Mouse (Mus musculus) left cerebral cortex, postnatal 14 days (tissue): ENCODE measurements around the gene Tns3. TPM values are rescaled to one million over a fixed set of nuclear protein-coding genes. Genes with fewer than 3 reads are reported as not detected.
"Not testable (repeated sequence)": the region's sequence is repeated elsewhere in the genome, so short reads cannot be mapped to it uniquely, and the experiment has no call there.

Experiments used
- DNase-seq, 2 experiments: peaks; one replicate each; pipeline ENCODE4 v3.0.0; 2021 to 2022; ENCODE audit warnings: low spot score in 2 of 2, mixed read lengths in 1 of 2
- intact Hi-C: fragments of 180-260 bp; cut with DNase I; formaldehyde crosslinking; loops from one replicate; pipeline ENCODE4 v1.15.1; 2025
- total RNA-seq, 2 experiments: library from RNA; stranded (reverse); gene quantifications; 2 replicates each; pipeline ENCODE4 v1.2.3; 2021

The Tns3 gene
- total RNA-seq, 2 experiments from 2014 or later: 37.5 to 40.8 TPM

DNA sequence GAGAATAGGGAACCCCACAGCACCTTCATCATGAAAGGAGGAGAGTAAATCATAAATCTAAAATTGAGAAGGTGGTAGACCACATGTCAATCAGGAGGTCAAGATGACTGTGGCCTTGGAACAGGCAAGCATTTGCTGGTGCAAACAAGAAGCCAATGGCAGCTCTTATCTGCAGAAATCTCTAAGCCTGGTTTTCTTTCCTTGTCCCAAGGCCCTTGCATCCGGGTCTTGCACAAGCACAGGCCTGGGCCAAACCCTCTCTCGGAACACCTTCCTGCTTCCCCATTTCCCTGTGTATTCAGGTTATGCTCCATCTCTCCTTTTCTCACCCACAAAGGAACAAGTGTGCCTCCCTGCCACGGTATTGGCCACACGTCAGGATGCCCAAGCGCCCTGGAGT is 35.0 kb downstream of the Tns3 start:
- DNase-seq: no peak
- intact Hi-C loops: no loop called here

DNA sequence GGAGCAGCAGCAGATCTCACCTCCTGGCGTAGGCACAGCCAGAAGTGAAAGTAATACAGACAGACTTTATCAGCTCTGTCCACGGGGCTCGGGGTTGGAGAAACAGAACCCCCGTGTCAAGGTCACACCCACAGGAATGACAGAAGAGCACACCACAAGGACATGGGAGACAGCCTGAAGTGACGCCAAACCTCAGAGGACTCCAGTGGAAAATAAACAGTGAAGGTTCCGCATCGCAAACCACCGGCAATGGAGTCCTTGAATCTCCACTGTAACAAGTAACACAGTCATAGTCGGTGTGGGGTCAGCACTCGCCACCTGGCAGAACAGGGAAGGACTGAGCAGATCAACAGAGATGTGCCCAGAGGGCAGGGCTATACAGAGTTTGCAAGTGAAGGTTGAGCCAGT is 35.5 kb downstream of the Tns3 start:
- DNase-seq: no peak
- intact Hi-C loops: no loop called here

DNA sequence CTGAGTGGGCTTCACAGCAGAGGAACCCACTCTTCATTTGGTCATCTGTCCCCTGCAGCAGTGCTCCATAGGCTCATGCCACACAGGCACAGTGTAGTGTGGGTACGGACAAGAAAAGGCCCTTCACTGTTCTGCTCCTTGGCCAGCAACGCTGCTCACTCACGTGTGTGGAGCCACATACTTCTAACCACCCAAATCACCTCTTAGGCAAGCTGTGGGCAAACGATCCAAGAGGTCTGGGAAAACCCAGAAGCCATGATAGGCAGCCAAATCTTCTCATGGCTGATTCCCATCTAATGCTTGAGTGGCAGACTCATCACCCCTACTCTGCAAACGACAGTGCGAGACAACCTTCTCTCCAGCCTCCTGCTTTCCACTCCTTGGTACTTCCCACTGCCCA is 37.2 kb downstream of the Tns3 start:
- no peak for DNase-seq
- intact Hi-C loops: no loop called here

DNA sequence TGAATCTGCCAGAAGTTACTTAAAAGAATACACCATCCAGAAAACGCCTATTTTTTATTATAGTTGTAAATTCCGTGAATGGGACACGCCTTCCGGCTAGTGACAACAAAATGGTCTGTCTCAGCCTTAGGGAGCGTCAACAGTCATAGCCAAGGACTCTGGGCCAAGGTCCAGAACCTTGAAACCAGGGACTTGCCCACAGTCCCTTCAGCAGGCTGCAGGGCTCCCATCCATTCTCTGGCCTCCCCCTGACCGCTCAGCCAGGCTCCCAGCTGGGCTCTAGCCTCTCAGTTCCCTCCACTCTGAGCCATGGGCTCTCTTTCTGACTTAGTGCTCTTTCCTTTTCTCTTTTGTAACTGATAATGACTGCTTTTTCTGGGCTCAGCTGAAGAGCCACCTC is 37.6 kb downstream of the Tns3 start:
- no peak for DNase-seq
- intact Hi-C loops: no loop called here

DNA sequence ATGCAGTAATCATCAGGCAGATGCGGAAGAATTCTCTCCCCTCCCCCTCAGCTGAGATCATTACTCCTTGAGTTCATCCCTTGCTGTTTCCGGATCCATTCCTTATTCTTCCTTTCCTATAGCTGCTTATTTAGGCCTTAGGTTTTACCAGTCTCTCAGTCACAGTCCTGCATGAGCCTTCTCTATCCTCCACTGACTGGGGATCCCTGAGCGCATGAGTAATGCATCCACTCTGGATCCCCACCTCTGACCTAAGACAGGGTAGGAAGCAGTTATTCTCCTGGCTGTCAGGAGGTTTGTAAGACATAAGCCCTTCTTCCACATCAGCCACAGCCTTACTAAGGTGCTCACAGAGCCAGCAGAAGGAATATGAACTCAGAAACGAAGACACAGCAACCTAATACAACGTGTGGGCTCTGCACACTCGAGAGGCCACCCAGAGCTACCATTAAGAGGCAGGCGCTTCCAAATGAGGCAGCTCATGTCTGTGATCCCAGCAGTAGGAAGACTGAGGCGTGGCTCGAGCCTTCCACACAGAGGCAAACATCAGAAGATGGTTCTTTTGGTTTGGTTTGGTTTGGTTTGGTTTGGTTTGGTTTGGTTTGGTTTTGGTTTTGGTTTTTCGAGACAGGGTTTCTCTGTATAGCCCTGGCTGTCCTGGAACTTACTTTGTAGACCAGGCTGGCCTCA is 38.3 kb downstream of the Tns3 start:
- intact Hi-C loops: no loop called here
- no peak for DNase-seq

DNA sequence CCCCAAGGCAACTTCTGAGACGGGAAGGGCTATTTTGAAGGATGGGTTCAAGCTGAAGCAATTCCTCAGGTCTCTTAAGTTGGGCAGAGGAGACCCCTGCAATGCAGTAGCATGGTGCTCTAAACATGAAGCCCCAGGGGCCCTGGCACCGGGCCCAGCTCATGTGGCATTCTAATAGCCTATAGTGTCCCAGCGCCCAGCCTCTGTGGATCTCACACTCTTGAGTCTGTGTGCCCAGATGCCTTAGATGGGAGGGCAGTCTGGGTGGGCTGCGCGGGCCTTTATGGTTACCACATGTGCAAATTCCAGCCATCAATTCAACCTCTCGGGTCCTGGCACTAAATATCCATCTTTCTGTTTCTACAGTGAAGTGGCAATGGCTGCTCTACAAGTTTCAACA is 38.9 kb downstream of the Tns3 start:
- DNase-seq: no peak
- intact Hi-C loops: no loop called here

DNA sequence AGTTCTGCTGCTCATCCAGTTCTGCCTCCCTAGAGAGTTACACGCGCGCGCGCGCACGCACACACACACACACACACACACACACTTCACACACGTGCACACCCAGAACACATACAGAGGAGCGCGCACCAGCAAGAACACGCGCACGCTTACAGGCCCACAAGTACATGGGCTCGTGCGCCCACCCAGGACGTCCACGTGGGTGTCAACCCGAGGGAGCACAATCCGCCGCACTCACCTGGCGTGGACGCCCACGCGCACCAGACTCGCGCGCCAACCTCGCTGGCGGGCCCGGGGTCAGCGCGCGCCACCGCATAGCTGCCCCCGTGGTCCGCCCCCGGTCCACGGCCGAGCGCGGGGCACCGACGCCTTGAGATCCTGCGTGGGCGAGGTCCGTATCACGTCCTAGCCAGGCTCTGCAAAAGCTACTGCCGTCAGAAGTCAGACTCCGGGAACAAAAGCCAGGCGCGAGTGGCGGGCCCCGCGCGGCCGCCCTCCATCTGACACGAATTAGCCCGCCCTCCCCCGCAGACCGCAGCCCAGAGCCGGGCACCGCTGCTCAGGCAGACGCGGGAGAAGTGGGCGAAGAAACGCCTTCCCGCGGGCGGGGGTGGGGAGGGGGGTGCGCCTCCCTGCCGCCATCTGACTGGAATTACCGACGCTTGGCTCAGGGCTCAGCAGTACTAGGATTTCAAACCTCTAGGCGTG is 40.0 kb downstream of the Tns3 start:
- intact Hi-C loops: no loop called here

DNA sequence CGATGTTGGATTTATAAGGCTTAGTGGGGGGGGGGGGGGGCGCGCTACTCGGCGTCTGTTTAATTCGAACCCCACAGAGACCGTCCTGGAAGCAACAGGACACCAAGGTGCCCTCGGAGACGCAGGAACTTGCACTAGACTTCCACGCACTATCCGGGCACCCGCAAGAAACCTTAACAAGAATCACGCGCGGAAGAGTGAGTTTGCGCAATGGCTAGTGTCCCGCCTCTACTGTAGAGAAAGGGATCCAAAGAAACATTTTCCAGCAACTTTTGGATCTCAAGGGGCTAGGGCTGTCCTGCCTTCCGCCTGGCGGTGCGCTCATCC is 40.5 kb downstream of the Tns3 start:
- no peak for DNase-seq

More for the DNA sequence above, 40.0 kb downstream of the Tns3 start:
- DNase-seq: peak; percentile 57 to 75

DNA sequence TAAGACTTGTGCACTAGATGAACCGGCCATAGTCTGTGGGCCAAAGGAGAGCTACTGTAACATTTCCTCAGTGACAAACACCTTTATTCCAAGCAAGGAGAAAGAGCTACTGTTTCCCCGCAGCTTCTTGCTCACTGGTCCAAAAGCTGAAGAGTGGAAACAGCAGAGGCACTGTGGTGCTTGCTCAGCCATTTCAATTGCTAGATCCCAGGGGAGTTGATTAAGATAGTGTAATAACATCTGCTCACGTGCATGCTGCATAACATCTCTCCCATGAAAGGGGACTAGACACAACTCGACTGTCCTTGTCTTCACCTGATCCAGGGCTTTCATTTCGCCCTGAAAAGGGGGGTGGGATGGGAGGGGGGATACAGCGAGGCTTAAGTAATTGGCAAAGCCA is 41.7 kb downstream of the Tns3 start:
- DNase-seq: peak; percentile 26 to 27
- intact Hi-C loops: no loop called here

More for the DNA sequence above, 40.5 kb downstream of the Tns3 start:
- intact Hi-C loops: no loop called here

DNA sequence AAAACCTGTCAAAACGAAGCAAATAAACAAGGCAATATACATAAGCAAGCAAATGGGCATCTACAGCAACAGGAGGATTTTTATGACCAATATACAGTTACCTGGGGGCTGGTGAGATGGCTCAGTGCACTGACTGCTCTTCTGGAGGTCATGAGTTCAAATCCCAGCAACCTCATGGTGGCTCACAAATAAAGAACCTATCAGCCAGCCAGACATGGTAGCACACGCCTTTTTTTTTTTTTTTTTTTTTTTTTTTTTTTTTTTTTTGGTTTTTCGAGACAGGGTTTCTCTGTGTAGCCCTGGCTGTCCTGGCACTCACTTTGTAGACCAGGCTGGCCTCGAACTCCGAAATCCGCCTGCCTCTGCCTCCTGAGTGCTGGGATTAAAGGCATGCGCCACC is 45.2 kb downstream of the Tns3 start:
- DNase-seq, intact Hi-C loops: not testable (repeated sequence)

DNA sequence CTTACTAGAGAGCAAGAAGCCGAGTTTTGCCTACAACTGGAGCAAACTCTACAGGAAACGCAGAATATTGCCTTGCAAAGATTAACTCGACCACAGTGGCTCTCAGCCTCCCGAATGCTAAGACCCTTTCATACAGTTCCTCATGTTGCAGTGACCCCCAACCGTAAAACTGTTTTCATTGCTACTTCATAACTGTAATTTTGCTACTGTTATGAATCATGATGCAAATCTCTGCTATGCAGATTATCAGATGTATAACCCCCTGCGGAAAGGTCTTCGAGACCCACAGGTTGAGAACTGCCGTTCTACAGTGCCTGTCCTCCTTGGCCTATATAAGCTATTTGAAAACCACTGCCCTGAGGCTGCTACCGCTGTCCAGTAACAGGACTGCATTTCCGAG is 46.0 kb downstream of the Tns3 start:
- intact Hi-C loops: no loop called here
- DNase-seq: no peak

DNA sequence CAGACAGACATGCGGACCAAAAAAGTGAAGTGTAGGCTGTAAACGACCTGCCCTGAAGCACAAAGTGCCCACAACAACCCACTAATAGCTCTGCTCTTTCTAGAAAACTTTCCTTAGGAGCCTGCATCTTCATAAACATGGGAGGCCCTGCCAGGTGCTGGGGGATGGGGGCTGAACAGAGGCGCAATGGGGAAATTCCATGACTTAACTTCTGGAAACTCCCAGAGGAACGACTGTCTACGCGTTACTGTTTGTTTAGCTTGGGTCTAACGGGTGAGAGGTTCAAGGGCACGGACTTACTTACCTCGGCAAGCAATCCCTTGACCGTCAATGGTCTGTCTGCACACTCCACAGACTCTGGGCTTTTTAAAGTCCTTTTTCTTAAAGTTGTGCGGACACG is 48.9 kb downstream of the Tns3 start:
- DNase-seq: no peak
- intact Hi-C loops: no loop called here

DNA sequence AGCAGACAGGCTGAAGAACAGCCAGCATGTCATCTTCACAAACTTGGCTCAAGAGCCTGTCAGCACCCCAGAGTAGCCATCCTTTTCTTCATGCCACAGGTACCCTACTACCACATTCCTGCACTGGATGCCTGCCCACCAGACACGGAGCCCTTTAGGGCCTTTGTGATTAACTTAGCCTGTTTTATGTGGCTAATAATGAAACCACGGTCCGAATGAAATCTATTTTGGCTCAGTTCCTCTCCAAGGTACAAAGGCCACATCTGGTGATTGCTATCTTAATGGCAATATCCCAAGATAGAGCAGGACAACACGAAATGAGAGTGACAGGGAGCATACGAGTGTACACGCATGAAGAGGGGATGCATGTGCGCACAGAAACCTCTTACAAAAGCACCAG is 53.9 kb downstream of the Tns3 start:
- DNase-seq: no peak
- intact Hi-C loops: no loop called here

DNA sequence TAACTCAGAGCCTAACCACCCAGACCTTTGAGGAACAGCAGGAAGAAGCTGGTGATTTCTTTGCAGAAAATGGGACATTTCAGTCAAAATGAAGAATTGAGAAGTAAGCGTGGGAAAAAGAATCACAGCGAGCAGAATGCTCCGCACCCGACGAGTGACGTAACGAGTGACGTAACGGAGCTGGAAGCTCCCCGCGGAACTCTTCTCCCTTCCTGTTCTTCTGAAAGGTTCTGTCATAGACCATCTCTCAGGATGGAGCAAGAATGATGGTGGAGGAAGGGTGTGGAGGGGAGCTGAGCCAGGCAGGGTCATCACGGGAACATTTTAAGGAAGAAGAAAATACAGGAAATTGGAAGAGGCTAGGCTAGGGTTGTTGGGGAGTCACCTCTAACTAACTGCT is 54.5 kb downstream of the Tns3 start:
- DNase-seq: no peak
- intact Hi-C loops: no loop called here

DNA sequence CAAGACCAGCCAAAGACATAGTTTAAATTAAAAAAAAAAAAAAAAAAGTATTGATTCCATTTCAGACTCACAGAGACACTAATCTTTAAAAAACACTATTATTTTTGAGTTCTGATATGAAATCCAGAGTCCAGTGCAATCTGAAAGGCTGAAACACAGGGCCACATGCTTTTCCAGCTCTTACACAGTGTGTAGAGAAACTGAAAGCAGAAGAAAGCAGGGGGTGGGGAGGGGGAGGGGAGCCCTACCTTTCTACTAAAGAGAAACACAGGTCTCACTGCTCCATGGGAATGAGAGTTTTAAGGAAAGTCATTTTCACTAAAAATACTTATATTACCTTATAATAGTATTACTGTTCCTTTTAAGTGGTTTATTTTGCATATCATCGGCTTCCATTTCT is 57.2 kb downstream of the Tns3 start:
- no peak for DNase-seq
- intact Hi-C loops: no loop called here

DNA sequence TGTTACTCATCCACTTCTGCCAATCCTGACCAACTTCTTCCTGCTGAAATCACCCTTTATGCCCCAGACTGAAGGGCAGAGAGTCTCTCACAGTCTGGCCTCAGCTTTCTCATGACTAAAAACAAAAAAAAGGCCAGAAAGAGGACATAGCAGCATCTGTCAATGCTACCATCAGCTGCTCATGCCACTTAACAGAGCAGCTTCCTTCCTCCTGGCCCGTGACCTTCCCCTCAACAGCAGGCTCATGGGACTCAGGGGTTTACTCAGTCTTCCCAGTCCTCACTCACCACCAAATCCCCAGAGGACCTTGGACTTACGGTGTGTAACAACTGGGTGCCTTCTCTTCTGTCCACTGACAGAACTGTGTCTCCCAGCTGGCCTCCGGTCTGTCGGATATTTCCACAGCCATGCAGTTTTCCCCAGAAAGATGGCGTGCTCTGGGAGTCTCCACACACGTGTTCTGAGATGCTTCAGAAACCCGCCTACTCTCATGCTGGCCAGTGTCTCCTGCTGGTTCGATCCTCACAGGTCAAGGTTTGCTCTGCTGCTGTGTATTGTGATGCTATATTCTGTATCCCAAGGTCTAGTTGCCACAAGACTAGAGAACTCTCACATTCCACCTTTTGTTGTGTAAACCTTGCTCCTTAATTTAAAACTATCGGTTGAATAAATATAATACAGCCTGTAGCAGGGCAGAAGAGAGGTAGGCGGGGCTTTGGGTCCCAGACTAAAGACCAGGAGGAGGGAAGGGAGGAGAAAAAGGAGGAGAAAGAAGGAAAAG is 59.4 kb downstream of the Tns3 start:
- intact Hi-C loops: no loop called here
- DNase-seq: no peak

DNA sequence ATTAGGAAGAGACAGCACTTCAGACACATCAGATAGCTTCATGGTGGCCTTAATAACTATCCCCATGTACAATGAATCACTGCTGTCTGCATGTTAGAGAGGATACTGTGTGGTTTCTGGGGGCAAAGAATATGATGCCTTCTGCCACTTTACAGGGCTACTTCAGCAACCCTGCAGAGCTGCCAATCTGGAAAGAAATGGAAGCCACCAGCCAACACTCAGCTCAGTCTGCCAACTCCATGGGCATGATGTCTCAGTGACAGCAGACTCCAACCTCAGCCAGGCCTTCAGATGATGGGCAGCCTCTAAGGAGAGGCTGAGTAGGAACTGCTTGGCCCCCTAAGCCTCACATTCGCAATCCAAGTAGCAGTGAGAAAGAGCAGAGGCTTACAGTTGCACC is 61.7 kb downstream of the Tns3 start:
- DNase-seq: no peak
- intact Hi-C loops: no loop called here

DNA sequence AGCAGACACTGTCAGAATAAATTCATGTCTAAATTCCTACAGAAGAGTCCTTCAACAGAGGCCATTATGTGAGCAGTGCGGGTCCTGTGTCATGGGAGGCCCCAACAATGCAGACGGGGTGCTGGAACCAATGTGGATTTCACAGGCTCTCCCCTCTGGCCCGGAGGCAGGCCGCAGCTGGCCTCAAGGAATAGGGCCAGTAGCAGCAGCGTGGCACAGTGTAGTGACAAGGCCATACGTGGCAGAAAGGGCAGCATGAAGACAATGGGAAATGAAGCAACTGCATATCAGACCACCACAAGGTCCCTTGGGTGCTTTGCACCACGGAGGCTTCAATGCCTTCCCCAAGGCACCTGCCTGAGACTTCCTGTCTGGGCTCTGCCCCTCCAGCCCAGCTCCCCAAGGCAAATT is 62.9 kb downstream of the Tns3 start:
- no peak for DNase-seq
- intact Hi-C loops: no loop called here

DNA sequence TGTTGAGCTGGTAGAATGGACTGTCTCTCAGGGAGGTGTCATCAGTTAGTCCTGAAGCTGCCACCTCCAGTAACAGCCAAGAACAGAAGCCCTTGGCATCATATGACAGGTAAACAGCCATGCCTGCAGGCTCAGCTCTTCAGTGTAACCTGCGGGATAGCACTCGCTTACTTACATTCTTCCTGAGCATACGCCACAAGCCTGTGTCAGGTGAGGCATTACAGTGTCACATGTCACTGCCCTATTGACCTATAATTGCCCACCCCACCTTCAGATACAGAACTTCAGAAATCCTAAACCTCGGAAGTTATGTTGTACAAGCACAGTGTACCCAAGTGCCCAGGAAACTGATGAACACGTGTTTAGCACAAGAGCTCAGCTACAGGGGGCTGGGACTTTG is 68.7 kb downstream of the Tns3 start:
- no peak for DNase-seq
- intact Hi-C loops: no loop called here

DNA sequence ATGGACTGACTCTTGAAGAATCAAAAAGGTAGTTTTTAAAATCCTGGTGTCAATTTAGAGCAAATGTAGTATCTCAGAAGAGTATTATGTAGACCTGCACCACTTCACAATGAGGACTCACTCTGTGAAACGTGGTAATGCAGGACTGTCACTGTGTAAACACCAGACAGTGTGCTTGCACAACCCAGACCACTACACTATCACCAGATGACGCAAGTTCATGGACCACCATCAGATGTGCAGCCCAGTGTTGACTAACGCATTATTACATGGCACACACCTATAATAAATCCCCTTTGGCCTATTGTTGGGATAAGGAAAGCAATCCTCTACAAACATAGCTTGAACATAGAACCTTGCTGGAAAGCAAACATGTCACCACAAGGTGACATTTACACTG is 71.2 kb downstream of the Tns3 start:
- DNase-seq: no peak
- intact Hi-C loops: no loop called here

DNA sequence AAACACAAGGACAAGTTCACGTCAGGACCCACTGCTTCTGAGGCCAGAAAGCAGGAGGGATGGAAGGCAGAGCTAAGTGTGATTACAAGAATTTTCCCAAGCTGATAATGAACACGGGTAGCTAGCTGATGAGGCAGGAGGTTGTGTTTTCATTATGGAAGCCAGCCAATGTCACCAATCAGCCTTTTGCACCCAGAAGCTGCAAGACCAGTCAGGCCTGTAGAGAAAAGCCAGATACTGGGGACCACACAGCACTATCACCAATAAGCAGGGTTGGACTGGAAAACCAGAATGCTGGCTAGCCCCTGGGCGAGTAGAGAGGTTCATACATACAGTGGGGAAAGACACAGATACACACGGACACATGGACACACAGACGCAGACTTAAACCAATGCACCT is 73.1 kb downstream of the Tns3 start:
- intact Hi-C loops: no loop called here
- DNase-seq: no peak
